Mouse (Mus musculus): ENCODE data around the gene Usp43. TPM values are rescaled to one million over a fixed set of nuclear protein-coding genes. Genes with fewer than 3 reads are reported as not detected.

The Usp43 gene
- polyA plus RNA-seq, 1 experiment = 3.6 TPM

GRCm38 (mm10) chr11:67820221-67820620, 101.7 kb downstream of the Usp43 start:
- DNase-seq (ENCODE audit: extremely low spot score in 1 of 2, low spot score in 1 of 2) = peak in 1 of 2 experiments; percentile 56

GRCm38 (mm10) chr11:67819604-67820003, 102.3 kb downstream of the Usp43 start:
- DNase-seq (ENCODE audit: extremely low spot score in 1 of 2, low spot score in 1 of 2) = peak in 1 of 2 experiments; percentile 74

GRCm38 (mm10) chr11:67811535-67811934, 110.4 kb downstream of the Usp43 start:
- peak in 1 of 2 experiments; percentile 57 for DNase-seq (ENCODE audit: extremely low spot score in 1 of 2, low spot score in 1 of 2)

- peak in 1 of 2 experiments; percentile 51 for DNase-seq (ENCODE audit: extremely low spot score in 1 of 2, low spot score in 1 of 2)
Measured at GRCm38 (mm10) chr11:67808051-67808450, 113.9 kb downstream of the Usp43 start.

GRCm38 (mm10) chr11:67806832-67807597, 114.9 kb downstream of the Usp43 start:
- no peak for DNase-seq (ENCODE audit: extremely low spot score in 1 of 2, low spot score in 1 of 2)

GRCm38 (mm10) chr11:67805538-67805937, 116.4 kb downstream of the Usp43 start:
- DNase-seq (ENCODE audit: extremely low spot score in 1 of 2, low spot score in 1 of 2) = no peak

Other genes with a start within 250 kb of the Usp43 start
- gene Rcvrn, start 226.8 kb downstream of the Usp43 start, polyA plus RNA-seq (2012; rRNA removed) = 1.5 and 1.9 TPM in 2 replicates
- 0.21 and 0.28 TPM in 2 replicates for gene Glp2r, start 151.0 kb downstream of the Usp43 start, polyA plus RNA-seq (2012; rRNA removed)
- gene Gsg1l2, start 147.5 kb downstream of the Usp43 start, polyA plus RNA-seq (2012; rRNA removed) = 0.08 TPM in 1 of 2 replicates, not detected in the other
- 0.10 TPM in 1 of 2 replicates, not detected in the other for gene Dhrs7c, start 124.0 kb downstream of the Usp43 start, polyA plus RNA-seq (2012; rRNA removed)
- 0.56 and 0.92 TPM in 2 replicates for gene Cfap52, start 43.5 kb upstream of the Usp43 start, polyA plus RNA-seq (2012; rRNA removed)
- gene Stx8, start 44.0 kb upstream of the Usp43 start, polyA plus RNA-seq (2012; rRNA removed) = 31.6 and 35.0 TPM in 2 replicates

All from frontal cortex, adult 2 months (tissue).